Mouse (Mus musculus) E14TG2a.4 (cell line): ENCODE data around the gene Tnfaip8l3.

Experiments
- CTCF ChIP-seq: conservative IDR thresholded peaks from 2 replicates; pipeline ENCODE4 v1.5.1; 2014; ENCODE audit warnings: low read length
- NANOG ChIP-seq: IDR thresholded peaks from 2 replicates; pipeline ENCODE4 v1.6.1; 2014; ENCODE audit warnings: borderline replicate concordance, low read length, mixed read lengths

GRCm38 (mm10) chr9:54073688-54074087 is 5.5 kb upstream of the Tnfaip8l3 start:
- TF ChIP-seq CTCF (no peak), NANOG (no peak)
